Mouse (Mus musculus) stomach, adult 2 months (tissue): ENCODE measurements around the gene Ggt5. TPM values are rescaled to one million over a fixed set of nuclear protein-coding genes. Genes with fewer than 3 reads are reported as not detected.

ENCODE experiments used
- polyA plus RNA-seq: library from polyadenylated mRNA; depleted of rRNA; stranded (reverse); fragments of >200 nt; gene quantifications from 2 replicates; pipeline ENCODE4 v1.2.3, GENCODE M21; 2012; rRNA removed

Gene Ggt5
- polyA plus RNA-seq, result 12.5 and 28.5 TPM in 2 replicates

DNA sequence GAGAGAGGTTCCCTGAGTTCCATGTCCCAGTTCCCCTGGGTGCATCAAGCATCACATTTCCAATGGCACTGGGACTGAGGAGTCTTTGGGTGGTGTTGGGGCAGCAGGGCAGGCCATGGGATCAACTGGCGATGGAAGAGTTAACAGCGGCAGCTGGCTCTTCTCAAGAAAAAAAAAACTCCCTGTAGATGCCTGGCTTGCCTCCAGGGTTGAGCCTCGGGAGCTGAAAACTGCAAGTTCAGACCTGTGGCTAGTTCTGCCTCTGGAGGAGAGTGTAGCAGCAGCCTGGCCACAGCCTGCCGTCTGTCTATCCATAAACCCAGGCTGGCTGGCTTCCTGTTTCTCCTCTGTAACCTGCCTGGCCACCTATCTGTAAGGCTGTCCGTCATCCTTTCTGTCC, at the start of gene Ggt5:
TSS of gene Ggt5 (plus strand) at position 212 of the 400 bp plus-strand sequence.

GRCm38 (mm10) chr10:75559676-75560548, 29.2 kb upstream of the Ggt5 start, which contains the start of gene Lrrc75b:
Lrrc75b (minus strand) TSS chr10:75560330.

DNA sequence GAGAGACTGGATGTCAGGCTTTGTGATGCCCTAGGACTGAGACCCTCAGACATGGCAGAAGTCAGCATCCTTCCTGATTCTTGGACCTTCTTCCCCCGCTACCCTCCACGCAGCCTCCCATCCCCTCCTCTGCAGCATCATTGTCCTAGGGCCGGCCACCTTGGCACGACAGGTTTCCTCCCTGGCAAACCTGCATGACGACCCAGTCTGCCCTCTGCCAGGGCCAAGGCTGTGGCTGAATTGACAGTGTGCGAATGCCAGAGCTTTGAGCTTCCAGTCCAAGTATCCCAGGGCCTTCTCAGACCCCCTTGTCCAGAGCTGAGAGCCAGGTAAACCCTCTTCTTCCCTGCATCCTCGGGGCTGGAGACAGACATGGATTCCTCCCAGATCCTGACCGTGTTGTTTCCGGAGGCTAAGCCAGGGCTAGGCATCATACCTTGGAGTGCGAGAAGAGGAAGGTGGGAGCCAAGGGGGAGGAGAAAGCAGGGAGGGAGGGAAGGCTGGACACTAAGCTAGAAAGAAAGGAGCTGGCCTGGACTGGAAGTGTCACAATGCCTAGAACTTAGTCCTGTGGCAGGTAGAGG, 28.0 kb upstream of the Ggt5 start, which contains the start of gene Ggt1:
TSS of gene Ggt1 (plus strand) at position 534 of the 584 bp plus-strand sequence.

DNA sequence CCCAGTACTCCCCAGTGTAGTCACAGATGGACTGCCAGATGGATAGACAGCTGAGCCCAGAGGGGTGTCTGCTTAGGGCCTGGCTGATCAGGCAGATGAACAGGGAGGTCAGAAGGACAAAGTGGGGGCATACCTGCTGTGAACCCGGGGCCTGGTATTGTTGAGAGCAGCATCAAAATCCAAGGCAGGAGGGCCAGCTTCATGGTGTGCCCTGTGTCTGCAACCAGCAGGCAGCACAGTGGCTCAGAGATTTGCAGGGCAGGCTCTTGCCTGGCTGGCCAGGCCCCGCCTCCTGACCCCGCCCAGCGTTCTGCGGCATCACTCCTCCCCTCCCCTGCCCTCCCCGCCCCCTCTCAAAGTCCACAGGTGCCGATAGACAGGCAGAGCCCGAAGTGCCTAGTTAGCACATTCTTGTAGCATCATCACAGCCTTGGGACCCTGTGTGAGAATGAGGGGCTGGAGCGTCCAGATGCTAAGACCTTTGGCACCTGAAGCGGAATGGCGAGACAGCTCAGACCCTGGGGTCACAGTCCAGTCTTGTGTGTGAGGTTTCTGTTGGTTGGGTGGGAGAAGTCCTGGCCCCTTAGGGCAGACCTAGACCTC, 54.7 kb downstream of the Ggt5 start, which contains the start of gene Susd2:
TSS of gene Susd2 (minus strand) at position 268 of the 603 bp plus-strand sequence.

Other genes starting within 250 kb of the Ggt5 start
- 0.40 and 0.46 TPM in 2 replicates for gene Upb1, start 188.2 kb upstream of the Ggt5 start, polyA plus RNA-seq
- 0.68 and 1.1 TPM in 2 replicates for gene Snrpd3, start 71.8 kb upstream of the Ggt5 start, polyA plus RNA-seq
- gene Gucd1, start 71.4 kb upstream of the Ggt5 start, polyA plus RNA-seq, result 13.2 and 19.5 TPM in 2 replicates
- 0.27 and 0.47 TPM in 2 replicates for gene Lrrc75b, start 29.0 kb upstream of the Ggt5 start, polyA plus RNA-seq
- 1.2 and 2.7 TPM in 2 replicates for gene Ggt1, start 27.7 kb upstream of the Ggt5 start, polyA plus RNA-seq
- 16.5 and 18.7 TPM in 2 replicates for gene Susd2, start 54.7 kb downstream of the Ggt5 start, polyA plus RNA-seq
- 15.4 and 19.2 TPM in 2 replicates for gene Cabin1, start 175.0 kb downstream of the Ggt5 start, polyA plus RNA-seq
- 55.7 and 66.9 TPM in 2 replicates for gene Ddt, start 184.1 kb downstream of the Ggt5 start, polyA plus RNA-seq
- 0.61 TPM in 1 of 2 replicates, not detected in the other for gene Gm20441, start 191.6 kb downstream of the Ggt5 start, polyA plus RNA-seq
- gene Gstt3, start 192.1 kb downstream of the Ggt5 start, polyA plus RNA-seq, result 37.5 and 38.9 TPM in 2 replicates
- gene Gstt1, start 209.2 kb downstream of the Ggt5 start, polyA plus RNA-seq, result 55.2 and 70.1 TPM in 2 replicates
- gene Gstt4, start 233.2 kb downstream of the Ggt5 start, polyA plus RNA-seq, result not detected in 2 replicates
- 104 and 132 TPM in 2 replicates for gene Gstt2, start 248.1 kb downstream of the Ggt5 start, polyA plus RNA-seq